Mouse (Mus musculus): ENCODE measurements around the gene Crot.
"Not testable (repeated sequence)": the region's sequence is repeated elsewhere in the genome, so short reads cannot be mapped to it uniquely, and the experiment has no call there.

DNA sequence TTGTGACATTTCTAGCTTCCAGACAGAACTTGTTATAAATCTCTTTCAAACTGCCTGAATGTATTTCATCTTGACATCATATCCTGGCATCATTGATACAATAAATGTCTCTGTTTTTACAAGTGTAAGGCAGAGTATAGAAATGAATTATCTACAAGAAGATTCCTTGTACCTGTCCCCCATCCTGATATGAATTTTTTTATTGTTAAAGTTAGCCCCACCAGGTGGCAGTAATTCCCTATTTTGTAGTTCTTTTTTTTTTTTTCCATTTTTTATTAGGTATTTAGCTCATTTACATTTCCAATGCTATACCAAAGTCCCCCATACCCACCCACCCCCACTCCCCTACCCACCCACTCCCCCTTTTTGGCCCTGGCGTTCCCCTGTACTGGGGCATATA, 55.9 kb downstream of the Crot start:
- not testable (repeated sequence) for TF ChIP-seq CTCF, POLR2A (IDR thresholded peaks at IDR 0.05; ENCODE audit: insufficient read depth, low read depth, low read length)
